Mouse (Mus musculus) MEL (cell line): ENCODE results near the gene Foxe3. TPM values are rescaled to one million over a fixed set of nuclear protein-coding genes. Genes with fewer than 3 reads are reported as not detected.
A peak's percentile ranks its signal among the peaks of the same experiment; 100 is the strongest.

Experiments used
- DNase-seq: peaks from one replicate; pipeline ENCODE4 v3.0.0; 2011; ENCODE audit warnings: low read depth, low spot score
- H3K27ac ChIP-seq: 2 replicates; pipeline ENCODE4 v1.5.1; 2012; ENCODE audit warnings: low read depth, mild to moderate bottlenecking, control low read depth, low read length, moderate library complexity; ENCODE audit not compliant: control insufficient read depth
- H3K27me3 ChIP-seq, 2 experiments: fragments of 150-350 bp in 1 of 2; sonication (generic) in 1 of 2; 2 replicates each; pipeline ENCODE4 v1.6.1; 2012; ENCODE audit warnings: low read length in 2 of 2, mild to moderate bottlenecking in 2 of 2, improper control_type of control experiment in 1 of 2, moderate library complexity in 1 of 2; ENCODE audit not compliant: insufficient read depth in 2 of 2, control insufficient read depth in 1 of 2
- H3K36me3 ChIP-seq, 2 experiments: 2 replicates each; pipeline ENCODE4 v1.6.1; 2012 to 2014; ENCODE audit warnings: low read length in 2 of 2, improper control_type of control experiment in 1 of 2, inconsistent platforms in 1 of 2, mild to moderate bottlenecking in 1 of 2; ENCODE audit not compliant: insufficient read depth in 2 of 2, control insufficient read depth in 1 of 2
- H3K4me1 ChIP-seq, 2 experiments: fragments of 150-350 bp in 1 of 2; sonication (generic) in 1 of 2; 2 replicates each; pipeline ENCODE4 v1.6.1; 2012; ENCODE audit warnings: low read length in 2 of 2, improper control_type of control experiment in 1 of 2, mild to moderate bottlenecking in 1 of 2; ENCODE audit not compliant: insufficient read depth in 2 of 2, control insufficient read depth in 1 of 2
- H3K4me3 ChIP-seq, 2 experiments: fragments of 150-350 bp in 1 of 2; sonication (generic) in 1 of 2; 2 replicates each; pipeline ENCODE4 v1.5.1; 2012; ENCODE audit warnings: low read depth in 2 of 2, low read length in 2 of 2, mild to moderate bottlenecking in 2 of 2, moderate library complexity in 2 of 2, control low read depth in 1 of 2, improper control_type of control experiment in 1 of 2; ENCODE audit not compliant: control insufficient read depth in 1 of 2, insufficient read depth in 1 of 2
- H3K79me2 ChIP-seq: 2 replicates; pipeline ENCODE4 v1.6.1; 2012; ENCODE audit warnings: mild to moderate bottlenecking, low read length, moderate library complexity; ENCODE audit not compliant: control insufficient read depth, poor library complexity, insufficient read depth
- H3K9ac ChIP-seq: 2 replicates; pipeline ENCODE4 v1.6.1; 2012; ENCODE audit warnings: low read depth, mild to moderate bottlenecking, control low read depth, low read length, moderate library complexity; ENCODE audit not compliant: control insufficient read depth, poor library complexity, severe bottlenecking
- H3K9me3 ChIP-seq: fragments of 150-350 bp; sonication (generic); replicated peaks from 2 replicates; pipeline ENCODE4 v1.6.1; 2012; ENCODE audit warnings: mild to moderate bottlenecking, low read length, improper control_type of control experiment, moderate library complexity; ENCODE audit not compliant: insufficient read depth
- CHD1 ChIP-seq: IDR thresholded peaks from 2 replicates; pipeline ENCODE4 v1.6.1; 2012; ENCODE audit warnings: low read depth, mild to moderate bottlenecking, inconsistent platforms, low read length, improper control_type of control experiment
- CTCF ChIP-seq, 3 experiments: IDR thresholded peaks in 2 of 3; conservative IDR thresholded peaks in 1 of 3; 2 replicates each; pipeline ENCODE4 v1.5.1; 2011 to 2012; ENCODE audit warnings: low read length in 3 of 3, low read depth in 2 of 3, mild to moderate bottlenecking in 2 of 3, improper control_type of control experiment in 1 of 3, inconsistent platforms in 1 of 3, mixed read lengths in 1 of 3, moderate library complexity in 1 of 3; ENCODE audit not compliant: control insufficient read depth in 1 of 3, insufficient read depth in 1 of 3, poor library complexity in 1 of 3, severe bottlenecking in 1 of 3
- ELF1 ChIP-seq: IDR thresholded peaks from 2 replicates; pipeline ENCODE4 v1.6.1; 2014; ENCODE audit warnings: low read depth, mild to moderate bottlenecking, inconsistent platforms, low read length, improper control_type of control experiment, moderate library complexity
- GABPA ChIP-seq: IDR thresholded peaks from 2 replicates; pipeline ENCODE4 v1.6.1; 2012; ENCODE audit warnings: low read depth, mild to moderate bottlenecking, inconsistent platforms, low read length, improper control_type of control experiment, moderate library complexity
- HCFC1 ChIP-seq: IDR thresholded peaks from 2 replicates; pipeline ENCODE4 v1.6.1; 2012; ENCODE audit warnings: low read depth, mild to moderate bottlenecking, inconsistent platforms, low read length, improper control_type of control experiment, moderate library complexity
- JUND ChIP-seq: IDR thresholded peaks from 2 replicates; pipeline ENCODE4 v1.6.1; 2011; ENCODE audit warnings: low read depth, mild to moderate bottlenecking, improper control_type of control experiment, low read length
- MAFK ChIP-seq: IDR thresholded peaks from 2 replicates; pipeline ENCODE4 v1.6.1; 2011; ENCODE audit warnings: low read depth, mild to moderate bottlenecking, low read length, improper control_type of control experiment, borderline replicate concordance
- MAX ChIP-seq: IDR thresholded peaks from 2 replicates; pipeline ENCODE4 v1.6.1; 2011; ENCODE audit warnings: low read length, improper control_type of control experiment
- MEF2A ChIP-seq: IDR thresholded peaks from 2 replicates; pipeline ENCODE4 v1.6.1; 2014; ENCODE audit warnings: low read depth, mild to moderate bottlenecking, inconsistent platforms, low read length, improper control_type of control experiment; ENCODE audit not compliant: poor library complexity, insufficient replicate concordance, severe bottlenecking; ENCODE audit errors: extremely low read depth
- POLR2A ChIP-seq, 2 experiments: IDR thresholded peaks; 2 replicates each; pipeline ENCODE4 v1.6.1; 2011 to 2012; ENCODE audit warnings: low read length in 2 of 2, mild to moderate bottlenecking in 2 of 2, control low read depth in 1 of 2, improper control_type of control experiment in 1 of 2, low read depth in 1 of 2, moderate library complexity in 1 of 2; ENCODE audit not compliant: control insufficient read depth in 1 of 2, insufficient read depth in 1 of 2, poor library complexity in 1 of 2
- POLR2AphosphoS5 ChIP-seq: IDR thresholded peaks from 2 replicates; pipeline ENCODE4 v1.6.1; 2012; ENCODE audit warnings: low read depth, borderline replicate concordance, mild to moderate bottlenecking, inconsistent platforms, low read length, moderate library complexity, mixed read lengths
- RCOR1 ChIP-seq: IDR thresholded peaks from 2 replicates; pipeline ENCODE4 v1.6.1; 2012; ENCODE audit warnings: low read depth, mild to moderate bottlenecking, inconsistent platforms, low read length, improper control_type of control experiment
- SIN3A ChIP-seq: IDR thresholded peaks from 2 replicates; pipeline ENCODE4 v1.6.1; 2012; ENCODE audit warnings: low read length, improper control_type of control experiment, inconsistent platforms
- SMC3 ChIP-seq: IDR thresholded peaks from 2 replicates; pipeline ENCODE4 v1.6.1; 2011; ENCODE audit warnings: low read depth, low read length, improper control_type of control experiment
- UBTF ChIP-seq: IDR thresholded peaks from 2 replicates; pipeline ENCODE4 v1.6.1; 2012; ENCODE audit warnings: low read depth, mild to moderate bottlenecking, inconsistent platforms, low read length, improper control_type of control experiment, moderate library complexity, borderline replicate concordance; ENCODE audit not compliant: insufficient read depth
- USF1 ChIP-seq: IDR thresholded peaks from 2 replicates; pipeline ENCODE4 v1.6.1; 2014; ENCODE audit warnings: low read depth, mild to moderate bottlenecking, inconsistent platforms, low read length, improper control_type of control experiment, moderate library complexity
- USF2 ChIP-seq, 2 experiments: IDR thresholded peaks; 2 replicates each; pipeline ENCODE4 v1.6.1; 2011 to 2012; ENCODE audit warnings: improper control_type of control experiment in 2 of 2, low read length in 2 of 2, borderline replicate concordance in 1 of 2, inconsistent platforms in 1 of 2, low read depth in 1 of 2, mild to moderate bottlenecking in 1 of 2; ENCODE audit not compliant: insufficient read depth in 1 of 2
- polyA plus RNA-seq, 2 experiments: library from polyadenylated mRNA; stranded (reverse) in 1 of 2; unstranded in 1 of 2; fragments of >175 nt in 1 of 2; fragments of >200 nt in 1 of 2; gene quantifications; 2 replicates each; pipeline versions ENCODE4 v1.2.1 to v1.2.4; 2012; ENCODE audit warnings: low replicate concordance in 2 of 2, low read depth in 1 of 2; ENCODE audit not compliant: insufficient read length in 2 of 2, insufficient read depth in 1 of 2, missing spikeins in 1 of 2
- total RNA-seq: library from RNA; depleted of rRNA; stranded (reverse); fragments of 300-350 nt; gene quantifications from 2 replicates; pipeline ENCODE4 v1.2.3, GENCODE M21; 2012

Foxe3 gene
- total and polyA plus RNA-seq, 3 experiments = not detected

DNA sequence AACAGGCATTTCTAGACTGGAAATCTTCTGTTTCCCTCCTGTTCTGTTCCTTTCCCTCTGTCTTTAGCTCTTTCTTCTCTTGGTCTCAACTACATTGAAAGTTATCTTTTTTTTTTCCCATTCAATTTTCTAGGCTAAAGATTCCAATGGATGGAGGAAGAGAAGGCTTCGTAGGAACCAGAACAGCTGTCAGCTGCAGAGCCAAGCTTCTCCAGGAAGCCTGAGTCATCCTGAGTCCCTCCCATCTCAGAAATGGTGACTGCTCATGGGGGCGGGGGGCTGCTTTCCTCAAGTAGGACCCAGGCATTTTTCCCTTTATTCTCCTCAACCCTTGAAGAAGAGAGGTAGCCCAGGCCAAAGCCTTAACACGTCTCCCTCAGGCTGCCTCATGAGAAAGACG lies 9.8 kb downstream of the Foxe3 start:
- Histone ChIP-seq H3K27ac (no peak overlapping the region), H3K4me1 (peaks cover 0 to 5% of the 10 kb centered on the region in 2 experiments; a peak in 1 of 4 replicates), H3K9ac (no peak overlapping the region)
- no peak for TF ChIP-seq POLR2A (IDR thresholded peaks at IDR 0.05; ENCODE audit: control insufficient read depth in 1 of 2, insufficient read depth in 1 of 2, low read depth in 1 of 2, low read length in 2 of 2, poor library complexity in 1 of 2)
- TF ChIP-seq MAFK = no peak
- TF ChIP-seq SIN3A = no peak
- TF ChIP-seq HCFC1 = no peak
- no peak for TF ChIP-seq UBTF
- TF ChIP-seq CHD1 = no peak
- no peak for TF ChIP-seq POLR2AphosphoS5
- TF ChIP-seq ELF1 = no peak
- TF ChIP-seq JUND = no peak
- no peak for TF ChIP-seq RCOR1
- TF ChIP-seq USF2 (IDR thresholded peaks at IDR 0.05; ENCODE audit: borderline replicate concordance in 1 of 2, insufficient read depth in 1 of 2, low read depth in 1 of 2, low read length in 2 of 2) = no peak
- TF ChIP-seq SMC3 = no peak
- no peak for TF ChIP-seq CTCF (IDR thresholded peaks at IDR 0.05 in 2 of 3, conservative IDR thresholded peaks at IDR 0.05 in 1 of 3; ENCODE audit: control insufficient read depth in 1 of 3, insufficient read depth in 1 of 3, low read depth in 2 of 3, low read length in 3 of 3, poor library complexity in 1 of 3, severe bottlenecking in 1 of 3)
- no peak for TF ChIP-seq MAX
- no peak for TF ChIP-seq GABPA
- TF ChIP-seq USF1 = no peak
- no peak for TF ChIP-seq MEF2A
- TF ChIP-seq, all 39 proteins: peak for 0
- Histone ChIP-seq H3K36me3 (peaks cover 0 to 4% of the 10 kb centered on the region in 2 experiments; a peak in 2 of 4 replicates), H3K27me3 (no peaks in the 10 kb centered on the region), H3K4me3 (no peak overlapping the region), H3K79me2 (no peaks in the 10 kb centered on the region), H3K9me3 (no peaks in the 10 kb centered on the region)
- DNase-seq = no peak

DNA sequence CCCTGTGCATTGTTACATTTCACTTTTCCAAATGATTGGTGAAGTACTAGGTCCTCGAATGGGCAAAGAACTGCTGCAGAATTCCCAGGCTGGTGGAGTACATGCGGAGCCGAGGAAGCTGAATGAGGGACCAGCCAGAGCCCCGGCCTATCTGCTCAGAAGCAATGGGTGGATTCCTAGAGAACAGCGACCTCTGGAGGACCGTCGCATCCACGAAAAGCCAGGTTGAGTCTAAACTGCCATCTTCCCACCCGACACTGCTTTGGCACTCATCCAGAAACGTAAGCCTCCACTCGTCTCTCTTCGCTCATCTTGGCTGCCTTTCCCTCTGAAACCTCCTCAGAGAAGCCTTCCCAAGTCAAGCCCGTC lies 12.2 kb downstream of the Foxe3 start:
- Histone ChIP-seq H3K27ac (no peak overlapping the region), H3K4me3 (no peak overlapping the region)
- peak in 2 of 3 experiments; percentile 27; a peak in 2 of 6 replicates for TF ChIP-seq CTCF (IDR thresholded peaks at IDR 0.05 in 2 of 3, conservative IDR thresholded peaks at IDR 0.05 in 1 of 3; ENCODE audit: control insufficient read depth in 1 of 3, insufficient read depth in 1 of 3, low read depth in 2 of 3, low read length in 3 of 3, poor library complexity in 1 of 3, severe bottlenecking in 1 of 3)
- no peak for TF ChIP-seq SIN3A
- TF ChIP-seq, all 39 proteins: peak for 1
- DNase-seq = no peak
- Histone ChIP-seq H3K9me3 (no peaks in the 10 kb centered on the region), H3K36me3 (peaks cover 0 to 8% of the 10 kb centered on the region in 2 experiments; a peak in 2 of 4 replicates), H3K9ac (no peak overlapping the region), H3K4me1 (peaks cover 0 to 5% of the 10 kb centered on the region in 2 experiments; a peak in 1 of 4 replicates), H3K79me2 (peaks cover 8% of the 10 kb centered on the region), H3K27me3 (no peaks in the 10 kb centered on the region)
